Mouse (Mus musculus) kidney, postnatal 0 days (tissue): ENCODE measurements at regions not wholly inside any gene's neighbourhood (a gene's known extent, or its start where the extent isn't known, plus 50 kb on each side); places are given as distances from the start of the nearest gene placed in this dataset.

Experiments
- ATAC-seq: fragments of 200-750 bp; cut with Nextera tagmentation; replicated peaks from 2 replicates; pipeline ENCODE4 v1.8.0; 2017; ENCODE audit warnings: low read depth, moderate number of reproducible peaks, moderate TSS enrichment, moderate library complexity; ENCODE audit not compliant: low FRiP score
- DNase-seq: peaks from one replicate; pipeline ENCODE4 v3.0.0-alpha.2; 2016; ENCODE audit warnings: low spot score
- H3K27ac ChIP-seq: fragments of 300-500 bp; sonication (generic); 2 replicates; pipeline ENCODE4 v1.5.1; 2014; ENCODE audit warnings: mild to moderate bottlenecking
- H3K27me3 ChIP-seq: fragments of 300-500 bp; sonication (generic); 2 replicates; pipeline ENCODE4 v1.6.1; 2014; ENCODE audit warnings: low read length, mixed read lengths; ENCODE audit not compliant: insufficient read depth
- H3K36me3 ChIP-seq: fragments of 300-500 bp; sonication (generic); 2 replicates; pipeline ENCODE4 v1.6.1; 2014; ENCODE audit warnings: low read length, mixed read lengths; ENCODE audit not compliant: insufficient read depth
- H3K4me1 ChIP-seq: fragments of 300-500 bp; sonication (generic); replicated peaks from 2 replicates; pipeline ENCODE4 v1.6.1; 2014; ENCODE audit warnings: antibody characterized with exemption, low read length, mixed read lengths; ENCODE audit not compliant: insufficient read depth
- H3K4me2 ChIP-seq: fragments of 300-500 bp; sonication (generic); 2 replicates; pipeline ENCODE4 v1.6.1; 2014; ENCODE audit warnings: mild to moderate bottlenecking, low read length, moderate library complexity, mixed read lengths
- H3K4me3 ChIP-seq: fragments of 300-500 bp; sonication (generic); replicated peaks from 2 replicates; pipeline ENCODE4 v1.5.1; 2014; ENCODE audit warnings: low read depth, low read length
- H3K9ac ChIP-seq: fragments of 300-500 bp; sonication (generic); 2 replicates; pipeline ENCODE4 v1.6.1; 2014; ENCODE audit warnings: low read depth, low read length
- H3K9me3 ChIP-seq: fragments of 300-500 bp; sonication (generic); replicated peaks from 2 replicates; pipeline ENCODE4 v1.6.1; 2016; ENCODE audit warnings: low read length, inconsistent platforms, mixed read lengths
- CTCF ChIP-seq: IDR thresholded peaks from 2 replicates; pipeline ENCODE4 v1.5.1; 2016; ENCODE audit warnings: antibody characterized with exemption, low read depth, mild to moderate bottlenecking, moderate library complexity
- WGBS: fragments of 180-500 bp; shearing (Covaris S2); extraction: QIAGEN DNeasy Blood & Tissue Kit; methylation state at CpG from one replicate; pipeline ENCODE4 v1.1.7; 2014; 5-methylcytosine and 5-hydroxymethylcytosine counted together

DNA sequence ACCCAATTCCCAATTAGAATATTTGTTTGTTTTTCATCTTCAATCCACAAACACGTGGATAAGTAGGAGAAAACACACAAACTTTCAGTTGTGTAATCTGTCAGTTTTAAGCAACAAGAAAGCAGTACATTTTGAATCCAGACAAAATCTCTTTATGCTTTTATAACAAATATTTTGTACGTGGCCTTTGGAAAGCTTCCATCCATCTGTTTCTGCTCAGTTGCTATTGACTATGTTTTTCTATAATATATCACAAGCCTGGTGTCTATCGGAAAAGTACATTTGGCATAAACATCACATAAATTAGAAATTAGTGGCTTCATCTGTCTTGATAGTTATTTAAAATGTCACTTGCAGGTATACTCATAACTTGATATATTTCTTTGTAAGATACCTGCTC is 560.6 kb downstream of the Ccdc50 start:
- no peaks in the 10 kb centered on the region for H3K4me1 ChIP-seq
- H3K4me3 ChIP-seq = no peak overlapping the region
- H3K4me2 ChIP-seq = no peak overlapping the region
- no peaks in the 10 kb centered on the region for H3K27me3 ChIP-seq
- H3K36me3 ChIP-seq = no peaks in the 10 kb centered on the region
- 44% methylated on average over 3 of the region's 3 CpGs for WGBS
- H3K9me3 ChIP-seq = no peaks in the 10 kb centered on the region
- DNase-seq (peak; percentile 14), ATAC-seq (no peak)
- TF ChIP-seq CTCF = no peak
- H3K27ac ChIP-seq = no peak overlapping the region
- H3K9ac ChIP-seq = no peak overlapping the region

DNA sequence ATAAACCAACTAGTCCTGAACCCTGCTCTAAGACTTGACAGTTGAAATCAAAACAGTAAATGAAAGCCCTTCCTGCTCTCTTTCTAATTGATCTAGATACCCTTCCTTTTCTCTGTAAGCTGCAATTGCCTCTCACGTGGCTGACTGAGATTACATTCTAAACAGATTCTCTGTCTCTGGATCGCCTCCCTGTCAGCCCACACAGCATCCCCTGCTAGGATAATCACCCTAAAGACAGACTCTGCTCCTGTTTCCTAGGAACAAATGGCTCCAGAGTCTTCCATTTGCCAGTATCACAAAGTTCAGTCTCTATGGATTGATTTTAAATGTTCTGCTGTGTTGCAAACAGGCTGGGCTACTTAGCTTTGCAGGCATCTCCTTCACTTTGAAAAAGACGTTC is 561.1 kb downstream of the Ccdc50 start:
- 20% methylated on average over 3 of the region's 3 CpGs for WGBS
- H3K27ac ChIP-seq = no peak overlapping the region
- H3K36me3 ChIP-seq = no peaks in the 10 kb centered on the region
- no peaks in the 10 kb centered on the region for H3K9me3 ChIP-seq
- H3K9ac ChIP-seq = no peak overlapping the region
- no peak overlapping the region for H3K4me3 ChIP-seq
- H3K4me2 ChIP-seq = no peak overlapping the region
- DNase-seq (peak; percentile 5), ATAC-seq (no peak)
- no peak for TF ChIP-seq CTCF
- no peaks in the 10 kb centered on the region for H3K4me1 ChIP-seq
- H3K27me3 ChIP-seq = no peaks in the 10 kb centered on the region

DNA sequence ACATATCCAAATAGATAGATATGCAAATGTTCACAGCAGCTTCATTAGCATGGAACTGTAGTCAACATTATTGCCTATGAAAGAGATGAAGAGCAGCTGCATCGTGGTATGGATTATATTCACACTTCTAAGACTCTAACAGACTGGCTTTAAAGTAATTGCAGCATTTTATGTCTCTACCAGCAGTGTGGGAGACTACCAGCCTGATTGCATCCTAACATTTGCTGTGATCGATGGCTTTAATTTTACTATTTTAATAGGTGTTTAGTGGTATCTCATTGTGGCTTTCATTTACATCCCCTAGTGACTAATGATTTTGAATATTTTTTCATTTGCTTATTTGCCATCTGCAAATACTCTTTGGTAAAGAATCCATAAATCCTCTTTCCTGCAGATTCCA is 574.1 kb downstream of the Ccdc50 start:
- no peak overlapping the region for H3K4me2 ChIP-seq
- ATAC-seq = no peak

GRCm38 (mm10) chr16:27978730-27979440 is 590.2 kb downstream of the Ccdc50 start:
- Histone ChIP-seq H3K4me2 (no peak overlapping the region), H3K36me3 (no peaks in the 10 kb centered on the region), H3K9me3 (no peaks in the 10 kb centered on the region), H3K9ac (no peak overlapping the region), H3K27me3 (no peaks in the 10 kb centered on the region), H3K4me1 (no peaks in the 10 kb centered on the region), H3K27ac (no peak overlapping the region), H3K4me3 (no peak overlapping the region)
- no peak for TF ChIP-seq CTCF
- 92% methylated on average over 4 of the region's 4 CpGs for WGBS
- ATAC-seq = no peak
- no peak for DNase-seq

More for the DNA sequence above, 574.1 kb downstream of the Ccdc50 start:
- DNase-seq = no peak
- no peak for TF ChIP-seq CTCF
- H3K4me1 ChIP-seq = no peaks in the 10 kb centered on the region
- no peaks in the 10 kb centered on the region for H3K9me3 ChIP-seq
- H3K27ac ChIP-seq = no peak overlapping the region
- no peak overlapping the region for H3K4me3 ChIP-seq
- 76% methylated on average over 2 of the region's 2 CpGs for WGBS
- no peak overlapping the region for H3K9ac ChIP-seq
- no peaks in the 10 kb centered on the region for H3K27me3 ChIP-seq
- no peaks in the 10 kb centered on the region for H3K36me3 ChIP-seq

- no peak for ATAC-seq
- TF ChIP-seq CTCF = no peak
- H3K9ac ChIP-seq = no peak overlapping the region
Measured at GRCm38 (mm10) chr16:28015276-28015897, 626.7 kb downstream of the Ccdc50 start.

GRCm38 (mm10) chr16:28018311-28018710 is 629.6 kb downstream of the Ccdc50 start:
- DNase-seq (no peak), ATAC-seq (no peak)
- no peaks in the 10 kb centered on the region for H3K36me3 ChIP-seq
- H3K4me3 ChIP-seq = no peak overlapping the region
- no peak overlapping the region for H3K9ac ChIP-seq
- TF ChIP-seq CTCF = no peak
- no peak overlapping the region for H3K4me2 ChIP-seq
- H3K9me3 ChIP-seq = no peaks in the 10 kb centered on the region
- H3K27ac ChIP-seq = no peak overlapping the region
- no peaks in the 10 kb centered on the region for H3K4me1 ChIP-seq
- no peaks in the 10 kb centered on the region for H3K27me3 ChIP-seq

More at GRCm38 (mm10) chr16:28015276-28015897, 626.7 kb downstream of the Ccdc50 start:
- Histone ChIP-seq H3K4me1 (no peaks in the 10 kb centered on the region), H3K27me3 (no peaks in the 10 kb centered on the region), H3K27ac (no peak overlapping the region), H3K36me3 (no peaks in the 10 kb centered on the region), H3K9me3 (no peaks in the 10 kb centered on the region), H3K4me2 (no peak overlapping the region), H3K4me3 (no peak overlapping the region)
- DNase-seq = no peak
- whole genome bisulfite sequencing = 41% methylated on average over 6 of the region's 6 CpGs

- no peak for TF ChIP-seq CTCF
- Histone ChIP-seq H3K4me2 (no peak overlapping the region), H3K27me3 (no peaks in the 10 kb centered on the region), H3K9me3 (no peaks in the 10 kb centered on the region), H3K4me3 (no peak overlapping the region), H3K27ac (no peak overlapping the region), H3K9ac (no peak overlapping the region), H3K36me3 (no peaks in the 10 kb centered on the region), H3K4me1 (no peaks in the 10 kb centered on the region)
- 34% methylated on average over 2 of the region's 2 CpGs for whole genome bisulfite sequencing
- no peak for DNase-seq
- no peak for ATAC-seq
Measured at GRCm38 (mm10) chr16:28038954-28039353, 650.3 kb downstream of the Ccdc50 start.
